Mouse (Mus musculus) kidney, adult 2 months (tissue): ENCODE data around the gene Fry.

Experiments
- CTCF ChIP-seq: fragments of 200-500 bp; conservative IDR thresholded peaks from 2 replicates; pipeline ENCODE4 v1.5.1; 2011; ENCODE audit warnings: low read depth, mild to moderate bottlenecking, control low read depth, low read length, moderate library complexity, mixed read lengths; ENCODE audit not compliant: insufficient read depth, insufficient read length
- POLR2A ChIP-seq: fragments of 200-500 bp; IDR thresholded peaks from one replicate; pipeline ENCODE4 v1.6.1; 2011; ENCODE audit warnings: low read depth, low read length, control low read depth

GRCm38 (mm10) chr5:150331821-150332220 lies 213.4 kb downstream of the Fry start:
- TF ChIP-seq CTCF (no peak), POLR2A (no peak)
